Mouse (Mus musculus) gonadal fat pad, adult 2 months (tissue): ENCODE measurements around the gene Lamtor5. TPM values are rescaled to one million over a fixed set of nuclear protein-coding genes. Genes with fewer than 3 reads are reported as not detected.

Experiments used
- DNase-seq: peaks from one replicate; pipeline ENCODE4 v3.0.0-alpha.2; 2012; ENCODE audit warnings: low read depth
- polyA plus RNA-seq: library from polyadenylated mRNA; depleted of rRNA; stranded (reverse); fragments of >200 nt; gene quantifications from 2 replicates; pipeline ENCODE4 v1.2.3, GENCODE M21; 2012; rRNA removed

Gene Lamtor5
- 116 and 121 TPM in 2 replicates for polyA plus RNA-seq

- no peak for DNase-seq
Measured at GRCm38 (mm10) chr3:107278479-107279269, at the start of gene Lamtor5. Gene Lamtor5, plus strand, starts transcription at chr3:107278858.

GRCm38 (mm10) chr3:107229221-107229620 lies 49.4 kb upstream of the Lamtor5 start:
- DNase-seq = no peak

GRCm38 (mm10) chr3:107229822-107230221 lies 48.8 kb upstream of the Lamtor5 start:
- no peak for DNase-seq

- DNase-seq = no peak
Measured at GRCm38 (mm10) chr3:107230527-107230926, 48.1 kb upstream of the Lamtor5 start, which contains the start of gene A630076J17Rik. Gene A630076J17Rik, plus strand, starts transcription at chr3:107230614.

GRCm38 (mm10) chr3:107231202-107231601 lies 47.5 kb upstream of the Lamtor5 start:
- no peak for DNase-seq

GRCm38 (mm10) chr3:107233351-107233813 lies 45.3 kb upstream of the Lamtor5 start:
- peak; percentile 40 for DNase-seq

GRCm38 (mm10) chr3:107233945-107234344 lies 44.7 kb upstream of the Lamtor5 start:
- DNase-seq = no peak

GRCm38 (mm10) chr3:107238051-107238450 lies 40.6 kb upstream of the Lamtor5 start:
- no peak for DNase-seq

- DNase-seq = no peak
Measured at GRCm38 (mm10) chr3:107238471-107238980, 40.1 kb upstream of the Lamtor5 start.

- no peak for DNase-seq
Measured at GRCm38 (mm10) chr3:107239607-107240006, 39.1 kb upstream of the Lamtor5 start, which contains the start of gene Prok1. Gene Prok1, minus strand, starts transcription at chr3:107239707.

GRCm38 (mm10) chr3:107241389-107242094 lies 37.1 kb upstream of the Lamtor5 start:
- DNase-seq = no peak

- no peak for DNase-seq
Measured at GRCm38 (mm10) chr3:107246876-107247275, 31.8 kb upstream of the Lamtor5 start.

GRCm38 (mm10) chr3:107249042-107249441 lies 29.6 kb upstream of the Lamtor5 start:
- no peak for DNase-seq

GRCm38 (mm10) chr3:107250320-107250719 lies 28.3 kb upstream of the Lamtor5 start:
- no peak for DNase-seq

- no peak for DNase-seq
Measured at GRCm38 (mm10) chr3:107252035-107252434, 26.6 kb upstream of the Lamtor5 start.

GRCm38 (mm10) chr3:107253925-107254324 lies 24.7 kb upstream of the Lamtor5 start:
- no peak for DNase-seq

- DNase-seq = no peak
Measured at GRCm38 (mm10) chr3:107255992-107256391, 22.7 kb upstream of the Lamtor5 start.

GRCm38 (mm10) chr3:107256724-107257123 lies 21.9 kb upstream of the Lamtor5 start:
- no peak for DNase-seq

- DNase-seq = no peak
Measured at GRCm38 (mm10) chr3:107257924-107258323, 20.7 kb upstream of the Lamtor5 start.

GRCm38 (mm10) chr3:107260956-107261850 lies 17.5 kb upstream of the Lamtor5 start:
- no peak for DNase-seq

- DNase-seq = peak; percentile 38
Measured at GRCm38 (mm10) chr3:107261851-107262165, 16.9 kb upstream of the Lamtor5 start.
